Comparison of ENCODE assay signal across 9 mouse cellular contexts in the genomic region with DNA sequence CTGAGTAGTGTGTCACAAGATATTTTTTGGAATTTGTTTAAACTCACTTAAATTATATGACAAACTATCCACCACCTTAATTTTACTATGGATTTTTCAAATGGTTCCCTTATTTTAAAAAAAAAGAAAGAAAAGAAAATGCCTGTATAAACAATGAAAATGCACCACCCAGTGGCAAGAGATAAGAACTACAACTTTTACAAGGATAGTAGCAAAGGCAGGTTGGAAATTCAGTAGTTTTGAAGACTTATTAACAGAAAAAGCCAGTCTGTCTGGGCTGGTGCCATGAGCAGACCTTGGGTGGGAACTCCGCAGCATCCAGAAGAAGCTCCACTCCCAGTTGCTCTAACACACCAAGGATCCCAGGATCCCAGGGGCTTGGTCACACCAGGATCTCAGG. TPM values are rescaled to one million over a fixed set of nuclear protein-coding genes. Genes with fewer than 3 reads are reported as not detected.
DNase-seq lines count a peak whose midpoint lies in the region; ATAC-seq and TF ChIP-seq lines count a peak whose summit lies in the region.
"Had no signal": no experiment of that assay in that cellular context is flagged by ENCODE, and none has a peak within 500 bp of the region (broad histone marks: within the 10 kb centered on the region; RNA-seq: fewer than 3 reads in every experiment).

No protein-coding gene starts in this region.

- H3K4me3 ChIP-seq in intestine, postnatal 0 days (ENCODE audit: low read depth, low read length): no peak overlapping the region
- H3K4me3 ChIP-seq in intestine, embryonic 15.5 days (replicated peaks): no peak overlapping the region
- H3K4me3 ChIP-seq: heart, embryonic 15.5 days had no signal

- no peaks in the 10 kb centered on the region for H3K4me1 ChIP-seq in intestine, postnatal 0 days (replicated peaks; ENCODE audit: control insufficient read depth, insufficient read depth, low read length)
- H3K4me1 ChIP-seq in intestine, embryonic 15.5 days (replicated peaks): 0 out of 2 replicates have a peak, but pooled peaks cover 2% of the 10 kb centered on the region

- no peaks in the 10 kb centered on the region for H3K27me3 ChIP-seq in intestine, postnatal 0 days (replicated peaks; ENCODE audit: control insufficient read depth, insufficient read depth, low read length)
- H3K27me3 ChIP-seq in intestine, embryonic 15.5 days (replicated peaks): no peaks in the 10 kb centered on the region
- H3K27me3 ChIP-seq: heart, embryonic 15.5 days had no signal

- H3K27ac ChIP-seq in intestine, postnatal 0 days (ENCODE audit: low read depth, low read length): no peak overlapping the region
- no peak overlapping the region for H3K27ac ChIP-seq in intestine, embryonic 15.5 days
- H3K27ac ChIP-seq: heart, embryonic 15.5 days had no signal

- H3K36me3 ChIP-seq in intestine, postnatal 0 days (ENCODE audit: control insufficient read depth, insufficient read depth): no peaks in the 10 kb centered on the region
- no peaks in the 10 kb centered on the region for H3K36me3 ChIP-seq in intestine, embryonic 15.5 days
- H3K36me3 ChIP-seq: heart, embryonic 15.5 days had no signal

- H3K4me2 ChIP-seq in intestine, postnatal 0 days (replicated peaks; ENCODE audit: low read depth): no peak overlapping the region
- H3K4me2 ChIP-seq in intestine, embryonic 15.5 days (replicated peaks): no peak overlapping the region
- H3K4me2 ChIP-seq: heart, embryonic 15.5 days had no signal

- DNase-seq in thymus, postnatal 0 days (ENCODE audit: low spot score): peak; percentile 56
- DNase-seq in thymus, adult 18-20 months: no peak
- peak; percentile 60 for DNase-seq in embryo, embryonic 11 days
- no peak for DNase-seq in right cerebral cortex, postnatal 10 days (ENCODE audit: low spot score in 2 of 2)
- DNase-seq in gastrocnemius, adult 8-10 months (ENCODE audit: low spot score in 2 of 2): no peak
- DNase-seq in right cerebral cortex, postnatal 25 days: no peak

- 49% methylated on average over 1 of the region's 1 CpGs for WGBS in intestine, postnatal 0 days
- WGBS in intestine, embryonic 15.5 days: 59% methylated on average over 1 of the region's 1 CpGs

- no peaks in the 10 kb centered on the region for H3K9me3 ChIP-seq in intestine, postnatal 0 days (ENCODE audit: control insufficient read depth)
- H3K9me3 ChIP-seq in intestine, embryonic 15.5 days: no peaks in the 10 kb centered on the region
- H3K9me3 ChIP-seq: heart, embryonic 15.5 days had no signal

- no peak for ATAC-seq in intestine, postnatal 0 days
- ATAC-seq in intestine, embryonic 15.5 days: no peak; the same call in 1 of the 2 replicates

- peak; percentile 70 for TF ChIP-seq CTCF in intestine, postnatal 0 days (IDR thresholded peaks at IDR 0.05; ENCODE audit: low read depth)

- H3K9ac ChIP-seq in intestine, postnatal 0 days (ENCODE audit: low read depth, low read length): no peak overlapping the region
- no peak overlapping the region for H3K9ac ChIP-seq in intestine, embryonic 15.5 days
- H3K9ac ChIP-seq: heart, embryonic 15.5 days had no signal

RNA-seq across cellular contexts. Expression of gene Ankrd28, which starts 39.7 kb away (rescaled TPM):
- 3.9 and 4.6 TPM in 2 replicates for polyA plus RNA-seq in intestine, postnatal 0 days (2015; fragmentation: Nextera tagmentation; extraction: Ambion mirVana)
- 6.7 and 7.4 TPM in 2 replicates for polyA plus RNA-seq in intestine, embryonic 15.5 days (2015; fragmentation: Nextera tagmentation; extraction: Ambion mirVana)
- polyA plus RNA-seq in thymus, postnatal 0 days (2015; fragmentation: Nextera tagmentation; extraction: Ambion mirVana): 9.2 and 11.1 TPM in 2 replicates
- total RNA-seq in gastrocnemius, adult 8-10 months (2022): 10 to 100 TPM; 46.0 to 65.1 (median 49.5) TPM

Comparison
In these comparisons a context has a peak if more than half of its experiments do, and no peak if none do; other contexts are left out.
1. DNase-seq: peak in thymus, postnatal 0 days (single experiment) and embryo, embryonic 11 days (single experiment); none in thymus, adult 18-20 months (0 of 2), right cerebral cortex, postnatal 10 days (0 of 2), gastrocnemius, adult 8-10 months (0 of 2) and right cerebral cortex, postnatal 25 days (single experiment).